Mouse (Mus musculus) G1E-ER4 (cell line): ENCODE data around the gene Gmfg. TPM values are rescaled to one million over a fixed set of nuclear protein-coding genes. Genes with fewer than 3 reads are reported as not detected.

Experiments
- GATA1 ChIP-seq: IDR thresholded peaks from one replicate; pipeline ENCODE4 v1.8.0; 2012; ENCODE audit warnings: low read length, inconsistent platforms
- polyA plus RNA-seq: library from polyadenylated mRNA; stranded (reverse); fragments of >175 nt; gene quantifications from 2 replicates; pipeline ENCODE4 v1.2.3, GENCODE M21; 2012

The Gmfg gene
- polyA plus RNA-seq, 1 experiment = 1.7 TPM

- no peak for TF ChIP-seq GATA1
Observed at GRCm38 (mm10) chr7:28492310-28492709, 55.1 kb downstream of the Gmfg start.

DNA sequence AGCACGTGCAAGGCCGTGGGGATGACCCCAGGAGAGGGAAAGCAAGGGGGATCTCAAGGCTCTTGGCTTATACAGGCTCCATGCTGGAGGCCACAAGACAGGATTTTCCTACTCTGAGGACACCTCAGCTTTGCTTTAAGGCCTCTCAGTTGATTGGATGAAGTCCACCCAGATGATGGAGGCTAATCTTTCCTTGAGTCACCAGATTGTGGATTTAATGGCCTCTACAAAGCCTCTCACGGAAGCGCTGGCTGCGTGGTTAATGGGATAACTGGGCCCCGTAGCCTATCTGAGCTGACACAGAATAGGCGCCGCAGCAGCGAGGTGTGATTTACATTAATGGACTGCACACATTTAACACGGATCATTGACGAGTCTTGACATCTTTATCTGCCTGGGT, 58.2 kb downstream of the Gmfg start:
- no peak for TF ChIP-seq GATA1

Other genes with a start within 250 kb of the Gmfg start
- 90.4 and 132 TPM in 2 replicates for gene Eid2, start 169.6 kb upstream of the Gmfg start, polyA plus RNA-seq
- 49.9 and 67.9 TPM in 2 replicates for gene Eid2b, start 159.7 kb upstream of the Gmfg start, polyA plus RNA-seq
- gene Selenov, start 146.3 kb upstream of the Gmfg start, polyA plus RNA-seq = not detected in 2 replicates
- gene Dll3, start 135.2 kb upstream of the Gmfg start, polyA plus RNA-seq = 0.17 and 0.36 TPM in 2 replicates
- 254 and 431 TPM in 2 replicates for gene Timm50, start 125.4 kb upstream of the Gmfg start, polyA plus RNA-seq
- 164 and 237 TPM in 2 replicates for gene Supt5, start 98.7 kb upstream of the Gmfg start, polyA plus RNA-seq
- gene Rps16, start 86.8 kb upstream of the Gmfg start, polyA plus RNA-seq = 1,552 and 2,390 TPM in 2 replicates
- 15.2 and 16.0 TPM in 2 replicates for gene Plekhg2, start 64.8 kb upstream of the Gmfg start, polyA plus RNA-seq
- 19.6 and 21.6 TPM in 2 replicates for gene Zfp36, start 57.2 kb upstream of the Gmfg start, polyA plus RNA-seq
- gene Med29, start 44.7 kb upstream of the Gmfg start, polyA plus RNA-seq = 30.5 and 33.2 TPM in 2 replicates
- gene Paf1, start 44.5 kb upstream of the Gmfg start, polyA plus RNA-seq = 229 and 279 TPM in 2 replicates
- 0.03 and 0.10 TPM in 2 replicates for gene Lrfn1, start 14.5 kb downstream of the Gmfg start, polyA plus RNA-seq
- not detected in 2 replicates for gene Ifnl2, start 73.0 kb downstream of the Gmfg start, polyA plus RNA-seq
- not detected in 2 replicates for gene Ifnl3, start 85.4 kb downstream of the Gmfg start, polyA plus RNA-seq
- gene Sycn, start 103.4 kb downstream of the Gmfg start, polyA plus RNA-seq = not detected in 2 replicates
- gene Nccrp1, start 109.8 kb downstream of the Gmfg start, polyA plus RNA-seq = not detected in 2 replicates
- gene Samd4b, start 160.7 kb downstream of the Gmfg start, polyA plus RNA-seq = 95.5 and 118 TPM in 2 replicates
- 108 and 142 TPM in 2 replicates for gene Pak4, start 160.7 kb downstream of the Gmfg start, polyA plus RNA-seq
- not detected in 2 replicates for gene Acp7, start 193.9 kb downstream of the Gmfg start, polyA plus RNA-seq